Mouse (Mus musculus) embryonic facial prominence, embryonic 15.5 days (tissue): ENCODE measurements around the gene Zscan26. TPM values are rescaled to one million over a fixed set of nuclear protein-coding genes. Genes with fewer than 3 reads are reported as not detected.

Experiments used
- ATAC-seq: fragments of 200-750 bp; cut with Nextera tagmentation; 2 replicates; pipeline ENCODE4 v1.8.0; 2017; ENCODE audit warnings: low read depth, moderate TSS enrichment; ENCODE audit not compliant: insufficient number of reproducible peaks, low FRiP score, low TSS enrichment
- H3K27ac ChIP-seq: fragments of 300-500 bp; sonication (generic); replicated peaks from 2 replicates; pipeline ENCODE4 v1.5.1; 2015; ENCODE audit warnings: mild to moderate bottlenecking, inconsistent platforms
- H3K27me3 ChIP-seq: fragments of 300-500 bp; sonication (generic); 2 replicates; pipeline ENCODE4 v1.6.1; 2015; ENCODE audit warnings: inconsistent platforms
- H3K36me3 ChIP-seq: fragments of 300-500 bp; sonication (generic); 2 replicates; pipeline ENCODE4 v1.6.1; 2015; ENCODE audit warnings: mild to moderate bottlenecking, inconsistent platforms
- H3K4me1 ChIP-seq: fragments of 300-500 bp; sonication (generic); 2 replicates; pipeline ENCODE4 v1.6.1; 2015; ENCODE audit warnings: inconsistent platforms
- H3K4me2 ChIP-seq: fragments of 300-500 bp; sonication (generic); replicated peaks from 2 replicates; pipeline ENCODE4 v1.6.1; 2015; ENCODE audit warnings: mild to moderate bottlenecking, inconsistent platforms
- H3K4me3 ChIP-seq: fragments of 300-500 bp; sonication (generic); replicated peaks from 2 replicates; pipeline ENCODE4 v1.5.1; 2015; ENCODE audit warnings: mild to moderate bottlenecking, inconsistent platforms
- H3K9ac ChIP-seq: fragments of 300-500 bp; sonication (generic); 2 replicates; pipeline ENCODE4 v1.6.1; 2015; ENCODE audit warnings: inconsistent platforms
- H3K9me3 ChIP-seq: fragments of 300-500 bp; sonication (generic); replicated peaks from 2 replicates; pipeline ENCODE4 v1.6.1; 2016; ENCODE audit warnings: inconsistent platforms
- WGBS: fragments of 180-500 bp; shearing (Covaris S2); methylation state at CpG from one replicate; pipeline ENCODE4 v1.1.7; 2015; 5-methylcytosine and 5-hydroxymethylcytosine counted together
- polyA plus RNA-seq: library from polyadenylated mRNA; unstranded; fragments of >200 nt; fragmentation: Nextera tagmentation; extraction: Ambion mirVana; gene quantifications from 2 replicates; pipeline ENCODE4 v1.2.1, GENCODE M21; 2015

Zscan26 gene
- polyA plus RNA-seq, 1 experiment from 2014 or later: 33.6 TPM

DNA sequence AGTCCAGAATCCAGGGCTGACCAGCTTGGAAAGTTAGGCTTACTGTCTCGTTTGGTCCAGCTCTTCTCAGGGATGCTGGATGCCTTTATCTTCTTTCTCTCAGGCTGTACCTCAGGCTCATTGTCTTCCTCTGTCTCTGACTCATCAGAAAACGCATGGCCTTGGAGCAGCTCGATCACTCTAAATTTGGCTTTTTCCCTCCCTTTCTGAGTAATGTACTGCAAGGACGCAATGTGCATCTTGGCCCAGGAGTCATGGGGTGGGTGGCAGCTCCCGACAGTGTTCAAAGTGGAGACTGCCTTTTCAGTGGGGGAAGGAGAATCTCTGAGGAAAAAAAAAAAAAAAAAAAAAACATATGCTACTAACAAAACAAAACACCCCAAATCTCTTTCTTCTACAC, 30.2 kb downstream of the Zscan26 start:
- 68% methylated on average over 5 of the region's 5 CpGs for WGBS
- Histone ChIP-seq H3K27ac (no peak overlapping the region), H3K4me2 (no peak overlapping the region), H3K9me3 (no peaks in the 10 kb centered on the region), H3K4me3 (no peak overlapping the region), H3K9ac (no peak overlapping the region), H3K4me1 (0 out of 2 replicates have a peak, but pooled peaks cover 4% of the 10 kb centered on the region), H3K36me3 (no peaks in the 10 kb centered on the region), H3K27me3 (no peaks in the 10 kb centered on the region)
- no peak for ATAC-seq

DNA sequence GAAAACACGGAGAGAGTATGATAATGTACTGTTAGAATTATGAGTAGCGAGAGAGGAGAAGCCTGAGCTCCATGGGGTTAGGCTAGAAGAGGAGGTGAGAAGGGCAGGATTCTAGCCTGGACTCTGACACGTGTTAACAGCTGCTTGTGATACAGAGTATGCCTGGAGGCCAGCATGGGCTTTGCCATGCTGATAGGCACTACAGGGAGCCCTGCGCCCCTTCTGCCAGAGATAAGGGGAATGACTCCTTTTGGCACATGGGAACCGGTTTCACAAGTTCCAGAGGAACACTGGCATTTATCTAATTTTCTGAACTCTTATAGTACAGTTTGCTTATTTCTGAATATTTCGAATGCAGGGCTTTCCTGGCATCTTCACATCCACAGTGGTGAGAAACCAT, 34.7 kb downstream of the Zscan26 start:
- no peaks in the 10 kb centered on the region for H3K36me3 ChIP-seq
- no peak overlapping the region for H3K4me3 ChIP-seq
- no peaks in the 10 kb centered on the region for H3K9me3 ChIP-seq
- 48% methylated on average over 6 of the region's 6 CpGs for WGBS
- ATAC-seq: no peak
- no peaks in the 10 kb centered on the region for H3K27me3 ChIP-seq
- no peak overlapping the region for H3K9ac ChIP-seq
- no peak overlapping the region for H3K4me2 ChIP-seq
- no peak overlapping the region for H3K27ac ChIP-seq
- H3K4me1 ChIP-seq: 0 out of 2 replicates have a peak, but pooled peaks cover 4% of the 10 kb centered on the region

DNA sequence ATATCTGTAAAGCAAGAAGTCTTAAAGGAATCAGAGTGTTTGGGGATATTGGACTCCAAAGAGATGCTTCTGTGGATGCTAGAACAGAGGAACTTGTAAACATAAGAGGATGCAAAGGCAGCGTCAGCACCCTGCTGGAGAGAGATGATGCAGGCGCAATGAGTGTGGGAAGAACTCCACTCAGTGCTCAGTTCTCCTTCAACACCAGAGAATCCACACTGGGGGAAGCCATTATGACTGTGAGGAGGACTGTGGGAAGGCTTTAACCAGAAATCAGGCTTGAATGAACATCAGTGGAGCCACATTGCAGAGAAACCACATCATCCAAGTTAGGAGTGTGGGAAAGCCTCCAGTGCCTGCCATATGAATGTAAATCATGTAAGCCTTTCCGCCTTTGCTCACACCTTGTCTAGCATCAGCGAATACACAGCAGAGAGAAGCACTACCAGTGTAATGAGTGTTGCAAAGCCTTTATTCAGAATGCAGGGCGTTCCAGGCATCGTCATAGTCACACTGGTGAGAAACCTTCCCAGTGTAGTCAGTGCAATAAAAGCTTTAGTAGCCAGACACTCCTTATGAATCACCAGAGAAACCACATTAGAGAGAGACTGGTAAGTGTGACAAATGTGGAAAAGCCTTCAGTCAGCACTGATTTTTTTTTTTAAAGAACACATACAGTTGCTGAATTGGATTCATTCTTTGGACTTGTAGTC, 36.1 kb downstream of the Zscan26 start:
- Histone ChIP-seq H3K4me3 (no peak overlapping the region), H3K27me3 (no peaks in the 10 kb centered on the region), H3K36me3 (no peaks in the 10 kb centered on the region), H3K27ac (no peak overlapping the region), H3K4me1 (0 out of 2 replicates have a peak, but pooled peaks cover 4% of the 10 kb centered on the region), H3K9me3 (no peaks in the 10 kb centered on the region), H3K4me2 (no peak overlapping the region), H3K9ac (no peak overlapping the region)
- ATAC-seq: no peak
- WGBS: 66% methylated on average over 6 of the region's 6 CpGs

DNA sequence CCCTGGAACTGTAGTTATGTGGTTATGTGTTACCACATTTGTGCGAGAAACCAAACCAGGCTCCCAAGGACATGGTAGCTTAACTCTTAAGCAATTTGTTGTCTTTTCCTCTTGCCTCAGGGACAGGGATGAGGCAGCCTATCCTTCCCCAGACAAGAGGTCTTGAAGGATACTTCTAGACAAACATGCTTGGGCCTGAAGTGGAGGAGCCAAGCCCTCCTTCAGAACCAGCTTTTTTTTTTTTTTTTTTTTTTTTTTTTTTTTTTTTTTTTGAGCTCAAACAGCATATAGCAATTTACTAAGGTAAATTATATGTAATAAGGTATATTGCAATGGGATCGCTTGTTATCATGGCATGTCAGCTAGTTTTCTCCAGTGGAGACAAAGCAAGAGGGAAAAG, 37.8 kb downstream of the Zscan26 start:
- Histone ChIP-seq H3K4me1 (0 out of 2 replicates have a peak, but pooled peaks cover 4% of the 10 kb centered on the region), H3K27me3 (no peaks in the 10 kb centered on the region), H3K9ac (no peak overlapping the region), H3K4me2 (no peak overlapping the region), H3K27ac (no peak overlapping the region), H3K9me3 (no peaks in the 10 kb centered on the region), H3K4me3 (no peak overlapping the region), H3K36me3 (no peaks in the 10 kb centered on the region)
- WGBS: 68% methylated on average over 2 of the region's 2 CpGs
- no peak for ATAC-seq

DNA sequence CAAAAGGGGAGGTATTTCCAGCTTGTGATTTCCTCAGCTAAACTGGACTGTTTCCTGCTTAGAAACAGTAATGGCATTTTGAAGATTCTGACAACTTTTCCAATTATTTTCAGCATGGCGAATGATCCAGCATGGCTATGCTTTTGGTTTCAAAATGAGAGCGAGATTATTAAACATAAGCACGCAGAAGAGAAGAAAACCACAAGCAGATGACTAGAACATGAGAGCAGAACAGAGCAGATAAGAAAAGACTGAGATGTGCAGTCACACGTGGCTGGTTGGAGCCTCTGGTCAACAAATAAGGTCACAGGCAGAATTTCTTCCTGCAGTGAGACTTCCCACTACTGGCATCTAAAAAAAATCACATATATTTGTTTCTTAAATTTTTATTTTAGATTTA, 38.3 kb downstream of the Zscan26 start:
- no peaks in the 10 kb centered on the region for H3K36me3 ChIP-seq
- 70% methylated on average over 4 of the region's 4 CpGs for WGBS

DNA sequence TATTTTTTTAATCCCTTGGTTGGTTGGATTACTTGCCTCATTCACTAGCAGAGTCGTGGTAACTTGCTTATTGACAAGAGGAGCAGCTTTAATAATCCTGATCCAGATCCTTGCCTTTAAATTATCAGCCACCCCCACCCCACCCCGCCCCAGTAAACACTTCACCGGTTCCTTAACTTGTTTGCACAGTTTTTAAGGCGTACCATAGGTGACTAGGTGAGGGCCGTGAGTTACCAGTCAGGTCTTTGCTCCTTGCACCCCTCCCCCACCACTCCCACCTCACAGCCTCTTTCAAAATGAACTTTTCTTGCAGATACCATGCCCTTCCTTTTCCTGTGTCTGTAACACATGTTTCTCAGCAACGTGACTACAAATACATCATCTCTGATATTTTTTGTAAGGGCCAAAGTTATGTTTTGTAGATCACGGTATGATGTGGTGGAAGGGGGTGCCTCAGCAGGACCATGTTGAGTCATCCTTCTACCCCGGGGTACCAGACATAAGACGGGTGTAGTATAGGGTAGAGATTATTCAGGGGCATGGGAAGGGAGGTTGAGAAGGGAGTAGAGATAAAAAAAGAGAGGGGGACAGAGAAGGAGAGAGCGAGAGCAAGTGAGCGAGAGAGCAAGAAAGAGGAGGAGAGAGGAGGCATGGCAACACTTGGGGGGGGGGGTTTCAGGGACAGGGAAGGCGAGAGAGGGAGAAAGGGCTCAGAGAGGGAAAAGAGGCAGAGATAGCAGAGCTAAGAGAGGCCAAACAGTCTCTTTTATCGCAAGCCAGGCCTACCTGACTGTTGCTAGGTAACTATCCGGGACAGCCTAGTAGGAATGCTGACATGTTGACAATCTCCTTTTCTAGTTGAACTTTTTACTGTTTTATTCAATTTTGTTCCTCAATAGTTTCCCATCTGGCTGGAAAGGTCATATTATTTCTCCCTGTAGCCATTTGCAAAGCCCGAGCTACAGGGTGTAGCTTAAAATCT, 39.0 kb downstream of the Zscan26 start:
- H3K4me1 ChIP-seq: 0 out of 2 replicates have a peak, but pooled peaks cover 4% of the 10 kb centered on the region
- no peak overlapping the region for H3K9ac ChIP-seq
- no peak for ATAC-seq
- H3K4me2 ChIP-seq: no peak overlapping the region
- 65% methylated on average over 15 of the region's 15 CpGs for WGBS
- H3K4me3 ChIP-seq: no peak overlapping the region
- no peaks in the 10 kb centered on the region for H3K36me3 ChIP-seq
- H3K9me3 ChIP-seq: no peaks in the 10 kb centered on the region
- H3K27me3 ChIP-seq: no peaks in the 10 kb centered on the region
- no peak overlapping the region for H3K27ac ChIP-seq

More for the DNA sequence above, 38.3 kb downstream of the Zscan26 start:
- Histone ChIP-seq H3K4me2 (no peak overlapping the region), H3K9ac (no peak overlapping the region), H3K4me1 (0 out of 2 replicates have a peak, but pooled peaks cover 4% of the 10 kb centered on the region), H3K27ac (no peak overlapping the region), H3K4me3 (no peak overlapping the region), H3K27me3 (no peaks in the 10 kb centered on the region), H3K9me3 (no peaks in the 10 kb centered on the region)
- ATAC-seq: no peak

DNA sequence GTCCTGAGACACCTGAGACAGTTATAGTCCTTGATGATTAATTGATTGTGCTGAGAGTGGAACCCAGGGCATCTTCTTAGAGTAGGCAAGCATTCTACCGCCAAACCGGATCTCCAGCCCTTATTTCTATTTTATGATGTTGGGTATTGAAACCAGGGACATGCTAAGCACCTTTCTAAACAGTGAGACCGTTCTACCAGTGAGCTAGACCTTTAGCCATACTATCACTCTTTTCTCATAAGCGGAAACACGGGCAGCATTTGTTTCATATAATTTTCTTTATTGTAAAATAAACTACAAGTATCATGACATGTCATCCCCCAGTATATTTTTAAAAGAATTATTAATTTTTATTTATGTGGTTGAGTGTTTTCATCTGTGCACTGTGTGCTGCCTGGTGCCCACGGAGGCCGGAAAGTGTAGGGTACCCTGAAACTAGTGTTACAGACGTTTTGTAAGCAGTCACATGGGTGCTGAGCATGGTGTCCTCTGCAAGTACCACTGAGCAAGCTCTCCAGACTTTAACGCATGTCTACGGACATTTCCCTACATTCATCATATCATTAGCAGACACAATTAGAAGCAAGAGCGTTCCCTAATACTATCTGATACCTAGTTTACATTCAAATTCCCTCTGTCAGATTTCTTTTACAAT, 44.6 kb downstream of the Zscan26 start:
- Histone ChIP-seq H3K27me3 (no peaks in the 10 kb centered on the region), H3K4me3 (peak overlapping the region; percentile 57), H3K4me1 (peaks cover 8% of the 10 kb centered on the region; the same call in 1 of the 2 replicates), H3K27ac (peak overlapping the region; percentile 88), H3K9me3 (no peaks in the 10 kb centered on the region), H3K9ac (peak overlapping the region; percentile 58), H3K36me3 (no peaks in the 10 kb centered on the region), H3K4me2 (peak overlapping the region; percentile 75)
- ATAC-seq: no peak
- WGBS: 49% methylated on average over 11 of the region's 11 CpGs

DNA sequence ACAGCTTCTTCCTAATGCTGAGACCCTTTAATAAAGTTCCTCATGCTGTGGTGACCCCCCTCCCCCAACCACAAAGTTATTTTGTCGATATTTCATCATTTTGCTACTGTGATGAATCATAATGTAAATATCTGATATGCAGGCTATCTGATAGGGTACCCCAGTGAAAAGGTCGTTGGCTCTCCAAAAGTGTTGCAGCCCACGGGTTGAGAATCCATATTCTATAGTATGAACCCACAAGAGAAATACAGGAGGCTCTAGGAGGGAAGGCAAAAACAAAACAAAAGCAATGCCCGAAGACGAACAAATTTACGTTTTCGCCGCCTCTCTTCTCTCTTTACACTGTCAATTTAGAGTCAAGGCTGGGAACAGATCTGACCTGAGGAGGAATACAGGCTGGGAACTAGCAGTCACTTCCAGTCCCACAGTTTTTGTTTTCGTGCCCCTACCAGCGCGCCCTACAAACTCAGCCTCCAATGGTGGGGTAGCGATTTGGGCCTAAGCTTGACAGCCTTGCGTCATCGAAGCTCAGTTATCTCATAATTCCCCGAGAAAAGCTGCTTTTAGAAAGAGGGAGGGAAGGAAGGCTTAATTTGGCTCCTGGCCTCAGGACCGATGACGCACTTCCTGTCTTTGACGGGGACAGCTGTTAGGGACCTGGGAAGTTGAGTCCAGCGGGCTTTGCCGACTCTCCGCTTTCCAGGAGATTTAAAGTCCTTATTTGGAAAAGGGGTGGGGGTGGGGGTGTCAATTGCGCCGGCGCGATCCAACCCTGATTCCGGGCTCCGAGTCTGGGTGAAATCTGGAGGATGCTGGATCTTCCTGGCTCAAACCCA, 45.3 kb downstream of the Zscan26 start:
- whole genome bisulfite sequencing: 2% methylated on average over 27 of the region's 27 CpGs
- Histone ChIP-seq H3K9ac (peak overlapping the region; percentile 58), H3K4me1 (peaks cover 8% of the 10 kb centered on the region; the same call in 1 of the 2 replicates), H3K36me3 (no peaks in the 10 kb centered on the region), H3K4me3 (peak overlapping the region; percentile 57), H3K27me3 (no peaks in the 10 kb centered on the region), H3K27ac (peak overlapping the region; percentile 88), H3K9me3 (no peaks in the 10 kb centered on the region), H3K4me2 (peak overlapping the region; percentile 75)
- ATAC-seq: peak; percentile 92

DNA sequence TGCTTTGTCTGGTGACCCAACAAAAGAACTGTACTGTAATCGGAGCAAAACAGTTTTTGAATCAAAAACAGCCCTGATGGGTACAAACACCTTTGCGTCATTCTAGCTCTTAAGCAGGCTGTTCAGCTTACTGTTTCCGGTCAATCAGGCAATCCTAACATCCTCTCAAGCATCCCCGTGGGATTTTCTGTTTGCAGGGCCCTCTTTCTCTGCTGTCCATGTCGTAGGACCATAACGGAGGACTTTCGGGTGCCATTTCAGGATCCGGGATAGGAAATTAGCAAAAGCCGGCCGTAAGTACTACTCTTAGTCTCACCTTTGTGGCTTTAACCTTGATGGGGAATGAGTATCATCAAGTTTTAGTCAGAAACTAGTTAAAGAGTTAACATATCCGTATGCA, 46.2 kb downstream of the Zscan26 start:
- peaks cover 8% of the 10 kb centered on the region; the same call in 1 of the 2 replicates for H3K4me1 ChIP-seq
- no peaks in the 10 kb centered on the region for H3K27me3 ChIP-seq
- no peaks in the 10 kb centered on the region for H3K36me3 ChIP-seq
- H3K9me3 ChIP-seq: no peaks in the 10 kb centered on the region
- no peak overlapping the region; the same call in 1 of the 2 replicates for H3K4me3 ChIP-seq
- H3K9ac ChIP-seq: no peak overlapping the region
- peak overlapping the region; percentile 75 for H3K4me2 ChIP-seq
- ATAC-seq: no peak
- WGBS: 73% methylated on average over 11 of the region's 11 CpGs
- no peak overlapping the region for H3K27ac ChIP-seq

DNA sequence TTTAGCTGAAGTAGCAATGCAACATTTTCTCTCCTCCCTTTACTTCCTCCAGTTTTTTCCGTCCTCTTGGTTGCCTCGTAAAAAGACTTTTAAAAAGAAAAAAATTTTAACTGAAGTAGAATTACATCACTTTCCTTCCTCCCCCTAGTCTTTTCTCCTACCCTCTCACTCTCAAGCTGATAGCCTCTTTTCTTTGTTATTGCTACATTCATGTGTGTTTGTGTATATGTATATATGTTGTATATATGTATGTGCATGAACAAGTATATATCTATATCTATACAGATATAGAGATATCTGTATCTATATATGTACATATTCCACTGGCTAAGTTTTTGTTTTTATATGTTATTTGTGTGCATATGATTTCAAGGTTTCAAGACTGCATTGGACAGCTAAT, 50.7 kb downstream of the Zscan26 start:
- H3K27me3 ChIP-seq: no peaks in the 10 kb centered on the region
- no peak for ATAC-seq
- H3K27ac ChIP-seq: peak overlapping the region; percentile 66; the same call in 1 of the 2 replicates
- peak overlapping the region; percentile 52 for H3K4me2 ChIP-seq
- H3K36me3 ChIP-seq: peaks cover 12% of the 10 kb centered on the region
- H3K4me1 ChIP-seq: peaks cover 16% of the 10 kb centered on the region
- peak overlapping the region; percentile 89 for H3K4me3 ChIP-seq
- no peaks in the 10 kb centered on the region for H3K9me3 ChIP-seq
- H3K9ac ChIP-seq: peak overlapping the region; percentile 81
- 0% methylated on average over 2 of the region's 2 CpGs for WGBS
